Mouse (Mus musculus): ENCODE measurements around the gene Wbp2nl.

- TF ChIP-seq CTCF (IDR thresholded peaks at IDR 0.05; ENCODE audit: borderline replicate concordance, control insufficient read depth, extremely low read depth, insufficient read depth, low read length, poor library complexity) (no peak), POLR2A (IDR thresholded peaks at IDR 0.05; ENCODE audit: control insufficient read depth, extremely low read depth, insufficient read depth, low read length, poor library complexity) (no peak)
Observed at GRCm38 (mm10) chr15:82337875-82338274, 39.1 kb downstream of the Wbp2nl start.
